Mouse (Mus musculus) bone marrow macrophage, adult 2 months (primary cell): ENCODE measurements around the gene Celsr2. TPM values are rescaled to one million over a fixed set of nuclear protein-coding genes. Genes with fewer than 3 reads are reported as not detected.

Source experiments
- H3K27ac ChIP-seq: 2 replicates; pipeline ENCODE4 v1.5.1; 2012; ENCODE audit warnings: low read depth, low read length; ENCODE audit not compliant: insufficient read depth
- H3K4me1 ChIP-seq: 2 replicates; pipeline ENCODE4 v1.6.1; 2012; ENCODE audit warnings: low read length; ENCODE audit not compliant: control insufficient read depth, insufficient read depth
- H3K4me3 ChIP-seq: 2 replicates; pipeline ENCODE4 v1.5.1; 2012; ENCODE audit warnings: mild to moderate bottlenecking, low read length, moderate library complexity; ENCODE audit not compliant: insufficient read depth
- CTCF ChIP-seq: IDR thresholded peaks from 2 replicates; pipeline ENCODE4 v1.5.1; 2012; ENCODE audit warnings: low read depth, mild to moderate bottlenecking, low read length, moderate library complexity
- POLR2A ChIP-seq: IDR thresholded peaks from 2 replicates; pipeline ENCODE4 v1.6.1; 2012; ENCODE audit warnings: mild to moderate bottlenecking, low read depth, low read length, borderline replicate concordance
- polyA plus RNA-seq: library from polyadenylated mRNA; stranded (reverse); fragments of >200 nt; gene quantifications from 2 replicates; pipeline ENCODE4 v1.2.4, GENCODE M21; 2012; ENCODE audit not compliant: missing spikeins, insufficient read depth, insufficient read length

The Celsr2 gene
- polyA plus RNA-seq, 1 experiment, result 1.3 TPM

DNA sequence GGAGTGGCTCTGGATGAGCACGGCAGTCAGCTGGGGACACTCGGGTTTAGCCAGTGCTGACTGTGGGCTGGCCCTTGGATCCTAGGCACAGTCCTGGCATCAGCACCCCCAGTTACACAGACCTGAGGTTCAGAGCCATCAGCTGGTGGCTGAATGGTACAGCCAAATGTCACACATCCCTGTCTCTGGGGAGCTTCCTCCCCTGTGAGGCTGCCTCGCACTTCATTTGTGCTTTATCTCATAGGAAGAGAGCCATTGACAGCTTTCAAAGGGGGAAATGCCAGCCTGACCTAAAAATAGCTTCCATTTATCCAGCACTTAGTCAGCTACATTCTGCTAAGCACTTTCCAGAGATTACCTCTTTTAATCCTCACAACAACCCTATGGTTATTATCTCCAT, 51.7 kb downstream of the Celsr2 start:
- TF ChIP-seq POLR2A (no peak), CTCF (no peak)
- Histone ChIP-seq H3K4me3 (no peak overlapping the region), H3K4me1 (peaks cover 27% of the 10 kb centered on the region), H3K27ac (no peak overlapping the region)

DNA sequence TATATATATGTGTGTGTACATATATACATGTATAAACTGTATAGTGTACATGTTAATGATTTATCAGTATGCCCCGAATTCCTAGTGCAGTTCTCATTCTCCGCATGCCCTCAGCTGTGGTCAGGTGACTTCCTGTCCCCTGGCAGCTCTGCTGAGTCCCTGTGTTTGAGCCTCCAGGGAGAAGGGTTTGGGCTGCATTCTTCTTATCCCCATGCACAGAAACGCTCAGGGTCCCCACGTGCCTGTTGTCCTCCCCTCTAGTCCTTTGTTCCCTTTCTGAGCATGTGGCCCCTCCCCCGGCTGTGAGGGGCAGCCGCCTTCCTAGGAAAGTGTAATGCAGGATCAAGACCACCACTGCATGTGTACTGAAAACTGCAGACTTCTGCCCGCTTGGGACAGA, 54.5 kb downstream of the Celsr2 start:
- Histone ChIP-seq H3K4me3 (no peak overlapping the region), H3K4me1 (peaks cover 27% of the 10 kb centered on the region), H3K27ac (no peak overlapping the region)
- TF ChIP-seq CTCF (no peak), POLR2A (no peak)

DNA sequence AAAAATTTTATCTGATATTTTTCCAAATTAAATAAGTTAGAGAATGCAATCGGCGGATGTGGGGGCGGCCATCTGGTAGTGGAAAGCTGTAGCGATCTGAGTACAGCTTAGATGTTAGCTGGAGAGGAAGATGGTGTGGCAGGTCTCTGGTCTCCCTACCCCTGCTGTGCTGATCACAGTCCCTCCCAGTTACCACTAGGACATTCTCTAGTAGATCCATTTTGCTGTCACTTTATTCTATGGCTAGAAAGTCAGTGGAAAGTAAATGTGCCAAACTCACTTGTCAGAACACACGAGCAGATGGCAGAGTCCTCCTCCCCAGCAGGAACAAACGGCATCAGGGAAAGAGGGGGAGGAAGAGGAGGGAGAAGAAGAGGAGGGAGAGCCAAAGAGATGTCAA, 56.9 kb downstream of the Celsr2 start:
- Histone ChIP-seq H3K27ac (no peak overlapping the region), H3K4me3 (no peak overlapping the region), H3K4me1 (peaks cover 11% of the 10 kb centered on the region)
- no peak for TF ChIP-seq POLR2A
- no peak for TF ChIP-seq CTCF

DNA sequence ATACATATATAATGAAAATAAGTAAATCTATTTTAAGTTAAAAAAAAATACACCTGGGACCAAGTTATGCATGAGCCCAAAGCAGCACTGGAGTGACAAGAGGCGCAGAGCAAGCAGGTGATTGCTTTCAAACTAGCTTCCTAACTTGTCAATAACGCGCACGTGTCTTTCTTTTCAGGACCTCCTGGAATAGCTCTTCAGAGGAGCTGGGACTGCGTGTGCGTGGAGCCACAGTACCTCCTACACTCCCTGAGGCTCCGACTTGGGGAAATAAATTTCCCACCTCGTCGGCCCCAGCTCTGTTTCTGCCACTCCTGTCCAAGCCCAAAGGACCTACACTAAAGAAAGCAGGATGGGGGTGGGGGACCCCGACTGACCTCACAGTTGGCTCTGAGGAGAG, 58.3 kb downstream of the Celsr2 start:
- Histone ChIP-seq H3K4me3 (no peak overlapping the region), H3K4me1 (peaks cover 8% of the 10 kb centered on the region), H3K27ac (no peak overlapping the region)
- TF ChIP-seq POLR2A (no peak), CTCF (no peak)

DNA sequence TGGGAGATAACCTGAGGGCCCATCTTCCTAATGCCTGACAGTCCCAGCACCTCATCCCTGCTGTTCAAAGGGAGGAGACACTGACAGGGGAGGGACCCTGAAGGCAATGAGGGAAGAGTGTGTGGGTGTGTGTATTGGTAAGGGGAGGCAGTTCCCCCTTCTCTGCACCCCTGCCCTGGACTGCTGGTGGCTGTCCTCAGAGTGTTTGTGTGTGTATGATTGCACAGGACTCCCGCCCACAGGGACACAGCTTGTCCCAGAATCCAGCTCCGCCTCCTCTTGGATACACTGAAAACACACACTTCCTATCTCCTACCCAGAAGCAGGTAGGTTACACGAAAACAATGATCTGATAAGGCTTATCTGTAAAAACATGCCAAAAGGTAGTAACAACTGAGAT, 60.1 kb downstream of the Celsr2 start:
- H3K27ac ChIP-seq, result no peak overlapping the region
- TF ChIP-seq POLR2A, result no peak
- no peaks in the 10 kb centered on the region for H3K4me1 ChIP-seq
- H3K4me3 ChIP-seq, result no peak overlapping the region

DNA sequence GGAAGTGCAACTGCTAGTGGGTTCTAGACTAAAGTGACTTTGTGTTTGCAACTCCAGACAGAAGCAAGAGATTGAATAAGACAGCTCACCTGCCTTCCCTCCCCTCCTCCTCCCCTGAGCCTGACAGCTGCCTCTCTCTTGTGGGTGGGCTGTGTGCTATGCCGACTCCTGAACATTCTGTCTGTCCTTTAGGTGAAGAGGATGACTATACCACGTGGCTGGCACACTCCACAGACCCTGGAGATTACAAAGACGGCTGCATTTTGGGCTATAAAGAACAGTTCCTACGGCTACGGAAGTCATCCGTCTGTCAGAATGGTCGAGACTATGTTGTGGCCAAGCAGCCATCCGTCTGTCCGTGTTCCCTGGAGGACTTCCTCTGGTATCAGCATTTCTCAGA, 67.0 kb downstream of the Celsr2 start:
- Histone ChIP-seq H3K27ac (no peak overlapping the region), H3K4me1 (peaks cover 15% of the 10 kb centered on the region), H3K4me3 (no peak overlapping the region)
- no peak for TF ChIP-seq POLR2A
- no peak for TF ChIP-seq CTCF

DNA sequence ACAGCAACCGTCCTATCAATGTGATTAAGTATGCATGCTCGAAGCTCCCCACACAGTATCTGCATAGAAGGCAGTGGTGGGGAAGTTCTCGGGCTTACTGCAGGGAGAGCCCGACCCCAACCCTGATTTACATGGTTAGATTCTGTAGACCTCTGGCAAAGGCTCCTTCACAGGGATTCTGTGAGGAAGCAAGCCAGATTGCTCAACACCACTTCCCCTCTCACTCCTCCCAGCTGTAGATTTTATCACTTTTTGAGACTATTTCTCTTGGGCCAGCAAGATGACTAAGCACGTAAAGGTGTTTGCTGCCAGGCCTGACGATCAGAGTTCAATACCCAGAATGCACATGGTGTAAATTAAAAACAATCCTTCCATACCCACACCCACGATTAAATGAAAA, 69.5 kb downstream of the Celsr2 start:
- no peak for TF ChIP-seq CTCF
- TF ChIP-seq POLR2A, result no peak
- Histone ChIP-seq H3K4me1 (peaks cover 15% of the 10 kb centered on the region), H3K4me3 (no peak overlapping the region), H3K27ac (no peak overlapping the region)

DNA sequence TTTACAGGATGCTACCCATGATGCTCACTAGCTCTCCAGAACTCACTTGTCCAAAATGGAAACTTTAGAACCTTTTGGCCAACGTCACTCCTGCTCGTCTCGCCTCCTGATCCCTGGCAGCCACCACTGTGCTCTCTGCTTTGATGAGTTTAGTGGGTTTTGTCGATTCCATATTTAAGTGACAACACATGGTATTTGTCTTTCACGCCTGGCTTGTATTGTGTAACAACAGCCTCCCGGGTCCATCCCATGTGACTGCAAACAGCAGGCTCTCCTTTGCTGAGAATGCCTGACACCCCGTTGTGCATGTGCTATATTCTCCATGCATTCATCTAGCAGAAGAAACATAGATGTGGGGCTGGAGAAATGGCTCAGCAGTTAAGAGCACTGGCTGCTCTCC, 73.2 kb downstream of the Celsr2 start:
- TF ChIP-seq CTCF (no peak), POLR2A (no peak)
- H3K4me1 ChIP-seq, result peaks cover 14% of the 10 kb centered on the region
- no peak overlapping the region for H3K27ac ChIP-seq
- no peak overlapping the region for H3K4me3 ChIP-seq

DNA sequence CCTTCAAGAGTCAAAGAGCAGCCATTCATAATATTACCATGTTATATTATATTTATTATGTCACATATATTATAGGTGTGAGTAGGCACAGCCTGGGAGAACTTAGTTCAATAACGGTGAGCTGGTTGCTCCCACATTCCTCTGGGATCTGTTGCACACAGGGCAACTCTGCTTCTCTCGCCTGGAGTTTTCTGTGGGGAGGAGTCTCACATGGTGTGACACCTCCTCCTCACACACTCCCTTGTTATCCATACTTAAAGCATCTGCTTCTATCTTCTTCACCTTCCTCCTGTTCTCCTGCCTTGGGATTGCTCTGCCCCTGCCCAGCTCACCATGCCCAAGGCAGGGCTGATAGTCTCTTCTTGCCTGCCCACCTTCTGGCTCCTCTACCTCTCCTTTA, 74.3 kb downstream of the Celsr2 start:
- no peak overlapping the region for H3K4me3 ChIP-seq
- no peak overlapping the region for H3K27ac ChIP-seq
- H3K4me1 ChIP-seq, result peaks cover 14% of the 10 kb centered on the region
- TF ChIP-seq CTCF (no peak), POLR2A (no peak)

Other genes starting within 250 kb of the Celsr2 start
- 3.3 and 5.7 TPM in 2 replicates for gene Amigo1, start 229.2 kb downstream of the Celsr2 start, polyA plus RNA-seq
- gene Cyb561d1, start 214.3 kb downstream of the Celsr2 start, polyA plus RNA-seq, result 10.1 and 11.6 TPM in 2 replicates
- 5.6 and 6.4 TPM in 2 replicates for gene Atxn7l2, start 204.6 kb downstream of the Celsr2 start, polyA plus RNA-seq
- gene Sypl2, start 188.9 kb downstream of the Celsr2 start, polyA plus RNA-seq, result not detected in 2 replicates
- gene Psma5, start 158.6 kb downstream of the Celsr2 start, polyA plus RNA-seq, result 128 and 156 TPM in 2 replicates
- 30.0 and 33.3 TPM in 2 replicates for gene Sort1, start 131.5 kb downstream of the Celsr2 start, polyA plus RNA-seq
- gene Mybphl, start 50.6 kb downstream of the Celsr2 start, polyA plus RNA-seq, result not detected in 2 replicates
- 15.3 and 26.1 TPM in 2 replicates for gene Psrc1, start 31.7 kb downstream of the Celsr2 start, polyA plus RNA-seq
- gene Sars, start 29.7 kb upstream of the Celsr2 start, polyA plus RNA-seq, result 78.0 and 83.3 TPM in 2 replicates
- not detected in 2 replicates for gene 1700013F07Rik, start 118.6 kb upstream of the Celsr2 start, polyA plus RNA-seq
- gene 5330417C22Rik, start 121.0 kb upstream of the Celsr2 start, polyA plus RNA-seq, result not detected in 2 replicates
- gene Tmem167b, start 146.9 kb upstream of the Celsr2 start, polyA plus RNA-seq, result 31.7 and 36.5 TPM in 2 replicates
- 25.4 and 27.4 TPM in 2 replicates for gene Taf13, start 156.1 kb upstream of the Celsr2 start, polyA plus RNA-seq
- gene Wdr47, start 175.7 kb upstream of the Celsr2 start, polyA plus RNA-seq, result 7.2 and 10.1 TPM in 2 replicates
- 43.2 and 45.7 TPM in 2 replicates for gene Clcc1, start 238.4 kb upstream of the Celsr2 start, polyA plus RNA-seq